Mouse (Mus musculus) naive thymus-derived CD4-positive, alpha-beta T cell, adult 2 months (primary cell): ENCODE results near the gene Mdk.

ENCODE experiments used
- DNase-seq: peaks from one replicate; pipeline ENCODE4 v3.0.0-alpha.2; 2011; ENCODE audit warnings: low read depth

Gene Mdk

DNA sequence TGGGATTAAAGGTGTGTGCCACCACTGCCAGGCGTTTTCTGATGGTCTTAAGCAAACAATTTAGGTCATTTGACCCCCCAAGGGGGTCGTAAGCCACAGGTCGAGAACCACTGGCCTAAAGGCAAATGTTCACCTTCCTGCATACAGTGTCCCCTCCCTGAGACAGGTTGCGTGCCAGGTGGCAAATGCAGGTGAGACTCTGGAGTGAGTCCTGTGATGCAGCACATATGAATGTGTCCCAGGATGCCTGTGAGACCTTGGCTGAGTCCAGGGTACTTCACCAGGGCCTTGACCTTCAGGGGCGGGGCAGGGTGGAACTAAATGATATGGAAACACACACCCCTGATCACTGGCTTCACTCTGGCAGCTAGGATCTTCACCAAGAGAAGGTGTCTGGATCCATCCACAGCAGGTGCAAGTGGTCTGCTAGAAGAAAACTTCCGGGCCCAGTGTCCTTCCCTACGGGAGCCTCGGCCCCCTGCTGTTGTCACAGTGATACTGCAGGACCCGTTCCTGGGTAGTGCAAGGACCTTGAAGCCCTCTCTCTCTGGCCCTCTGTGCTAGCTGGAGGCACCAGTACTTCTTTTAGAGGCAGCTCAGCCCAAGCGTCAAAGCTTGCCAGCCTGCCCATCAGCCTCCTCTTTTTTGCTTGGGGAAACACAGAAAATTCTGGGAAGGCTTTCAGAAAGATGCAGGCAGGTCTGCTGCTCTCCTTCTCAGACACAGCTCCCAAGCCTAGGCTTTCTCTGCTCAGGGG, 26.8 kb upstream of the Mdk start:
- DNase-seq = peak; percentile 70

DNA sequence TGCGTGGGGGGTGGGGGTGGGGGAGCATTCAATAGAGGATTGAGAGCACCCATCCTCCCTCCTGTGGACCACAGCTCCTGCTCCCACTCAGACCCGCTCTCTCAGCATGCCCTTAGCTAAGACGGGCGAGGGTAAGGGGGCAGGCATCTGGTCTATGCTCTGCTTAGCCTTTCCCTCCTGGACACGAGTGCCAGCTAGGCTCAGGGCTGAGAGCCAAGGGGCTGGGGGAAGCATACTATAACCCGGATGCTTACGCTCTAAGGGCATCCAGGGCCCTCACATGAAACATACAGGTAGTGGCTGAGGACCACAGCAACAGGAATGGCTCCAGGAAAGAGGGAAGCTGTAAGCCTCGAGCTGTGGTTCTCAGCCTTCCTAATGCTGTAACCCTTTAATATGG, 26.0 kb upstream of the Mdk start:
- DNase-seq = no peak

- DNase-seq = peak; percentile 83
These were observed 25.0 kb upstream of the Mdk start for GRCm38 (mm10) chr2:91957096-91957495.

GRCm38 (mm10) chr2:91955875-91956274, 23.8 kb upstream of the Mdk start:
- DNase-seq = no peak

DNA sequence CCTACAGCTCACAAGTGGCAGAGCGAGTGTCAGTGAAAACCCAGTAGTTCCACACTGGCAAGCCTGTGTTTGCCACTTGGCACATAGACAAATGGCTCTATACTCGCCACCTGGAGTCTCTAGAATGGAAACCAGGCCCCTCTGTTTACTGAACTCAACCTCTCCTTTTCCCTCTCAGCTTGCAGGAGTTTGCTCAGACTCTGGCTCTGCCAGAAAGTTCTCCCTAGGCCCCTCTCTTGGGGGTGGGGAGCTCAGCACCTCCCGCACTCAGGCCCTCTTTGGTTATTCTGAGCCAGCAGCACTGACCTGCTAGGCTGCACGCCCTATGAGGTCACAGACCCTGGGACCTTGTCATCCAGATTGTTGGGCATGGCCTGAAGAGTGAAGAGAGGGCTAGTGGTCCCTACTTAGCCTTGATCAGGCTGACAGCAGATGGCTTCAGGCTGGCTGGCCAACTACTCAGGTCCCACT, 23.1 kb upstream of the Mdk start:
- DNase-seq = no peak

- no peak for DNase-seq
These were observed 21.7 kb upstream of the Mdk start for GRCm38 (mm10) chr2:91953825-91954224.

GRCm38 (mm10) chr2:91950275-91951085, 18.4 kb upstream of the Mdk start:
- DNase-seq = peak; percentile 73

- no peak for DNase-seq
These were observed 17.5 kb upstream of the Mdk start for GRCm38 (mm10) chr2:91949411-91950274.

GRCm38 (mm10) chr2:91948792-91949241, 16.7 kb upstream of the Mdk start:
- DNase-seq = peak; percentile 43

- no peak for DNase-seq
These were observed 16.0 kb upstream of the Mdk start for GRCm38 (mm10) chr2:91948151-91948509.

GRCm38 (mm10) chr2:91947397-91948150, 15.5 kb upstream of the Mdk start:
- DNase-seq = no peak

DNA sequence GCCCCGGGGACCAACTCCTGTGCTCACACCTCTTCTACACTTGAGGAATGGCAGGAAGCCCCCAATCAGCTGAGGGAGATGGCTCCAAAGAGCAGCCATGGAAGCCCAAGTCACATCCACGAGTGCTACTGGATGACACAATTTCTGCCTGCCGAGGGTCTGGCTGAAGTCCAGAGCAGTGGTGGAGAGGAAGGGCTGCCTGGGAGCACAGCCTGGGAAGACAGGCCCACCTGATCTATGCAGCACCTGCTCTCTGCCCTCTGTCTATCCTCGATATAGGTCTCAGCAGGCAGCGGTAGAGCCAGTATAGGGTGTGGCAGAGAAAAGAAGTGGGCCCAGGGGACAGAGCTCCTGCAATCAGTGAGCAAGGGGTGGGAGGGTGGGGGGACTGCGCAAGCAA, 14.7 kb upstream of the Mdk start:
- DNase-seq = no peak

DNA sequence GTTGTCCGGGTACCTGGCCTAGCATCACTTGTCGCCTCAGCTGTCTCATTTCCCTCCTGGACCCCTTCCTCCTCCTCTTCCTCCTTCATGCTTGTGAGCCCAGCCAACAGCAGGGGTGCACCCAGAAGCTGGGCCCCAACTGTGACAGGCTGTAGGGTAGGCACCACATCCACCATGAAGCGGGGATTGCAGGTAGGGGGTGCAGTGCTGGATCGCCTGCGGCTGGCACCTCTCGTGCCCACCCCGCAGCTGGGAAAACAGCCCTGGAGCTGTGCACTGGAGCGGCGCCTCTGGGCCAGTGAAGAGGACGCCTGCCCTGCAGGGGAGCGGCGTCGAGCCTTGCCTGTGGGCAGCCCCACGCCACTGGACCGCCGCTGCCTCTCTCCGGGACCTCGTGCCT, 13.4 kb upstream of the Mdk start, which contains the start of gene Gm9821:
Gm9821 (plus strand) TSS at position 221 of the 400 bp plus-strand sequence.
- no peak for DNase-seq

DNA sequence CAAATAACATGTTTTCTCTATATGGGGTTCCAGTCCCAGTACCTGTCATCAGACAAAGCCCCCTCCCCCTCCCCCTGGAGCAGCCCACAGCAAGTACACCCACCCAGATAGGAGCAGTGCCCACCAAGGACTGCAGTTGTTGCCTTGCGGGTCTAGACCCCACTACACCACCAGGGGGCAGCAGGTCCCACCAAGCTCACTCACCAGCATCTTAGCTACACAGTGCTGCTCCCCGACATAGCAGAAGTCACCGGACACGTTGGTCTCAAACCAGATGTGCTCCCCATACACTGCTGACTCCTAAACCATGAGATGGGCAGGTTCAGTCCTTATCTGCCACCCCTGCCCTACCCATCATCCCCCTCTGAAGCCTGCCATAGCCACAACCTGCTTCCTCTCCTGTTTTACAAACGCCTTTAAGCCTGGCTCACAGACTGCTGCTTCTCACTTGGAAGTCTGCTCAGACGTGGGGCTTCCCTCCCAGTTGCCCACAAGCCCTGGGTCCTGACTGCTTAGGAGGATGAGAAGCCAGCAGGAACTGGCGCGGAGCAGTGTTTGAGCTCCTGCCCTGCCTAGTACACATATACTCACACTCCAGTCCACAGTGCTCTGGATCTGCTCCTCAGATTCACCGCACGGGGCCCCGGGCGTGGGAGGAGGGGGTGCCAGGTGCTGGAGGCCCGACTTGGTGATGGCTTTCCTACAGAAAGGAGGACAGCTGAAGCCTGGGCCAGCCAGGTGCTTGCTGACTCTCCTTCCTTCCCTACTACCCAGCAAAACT, 12.3 kb upstream of the Mdk start:
- peak; percentile 91 for DNase-seq

- DNase-seq = no peak
These were observed 10.3 kb upstream of the Mdk start for GRCm38 (mm10) chr2:91942356-91942755.

DNA sequence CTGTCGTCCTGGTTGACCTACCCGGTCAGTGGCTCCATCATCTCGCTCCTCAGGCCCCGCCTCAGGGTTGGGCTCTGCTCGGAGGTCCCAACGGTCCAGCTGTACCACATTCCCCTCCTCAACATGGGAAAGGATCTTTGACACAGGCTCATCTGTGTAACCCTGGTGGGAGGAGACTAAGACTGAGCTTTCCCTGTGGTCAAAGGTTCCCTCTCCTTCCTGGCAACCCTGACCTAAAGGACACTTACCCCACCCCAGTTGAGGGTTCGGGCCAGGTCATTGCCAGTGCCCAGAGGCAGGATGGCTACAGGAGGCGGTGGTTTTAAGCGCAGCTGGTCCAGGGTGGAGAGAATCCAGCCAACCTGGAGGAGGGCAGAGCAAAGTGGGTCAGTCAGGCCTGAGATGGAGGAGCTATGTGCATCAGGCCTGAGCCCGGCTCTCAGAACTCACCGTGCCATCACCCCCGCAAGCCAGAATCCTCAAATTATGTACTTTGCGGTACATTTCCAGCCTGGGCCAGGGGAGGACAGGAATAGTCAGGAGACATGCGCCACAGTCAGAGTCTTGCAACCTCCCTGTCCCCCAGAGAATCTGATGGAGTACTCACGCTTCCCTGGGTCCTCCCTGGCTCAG, 7.3 kb upstream of the Mdk start:
- DNase-seq = no peak

DNA sequence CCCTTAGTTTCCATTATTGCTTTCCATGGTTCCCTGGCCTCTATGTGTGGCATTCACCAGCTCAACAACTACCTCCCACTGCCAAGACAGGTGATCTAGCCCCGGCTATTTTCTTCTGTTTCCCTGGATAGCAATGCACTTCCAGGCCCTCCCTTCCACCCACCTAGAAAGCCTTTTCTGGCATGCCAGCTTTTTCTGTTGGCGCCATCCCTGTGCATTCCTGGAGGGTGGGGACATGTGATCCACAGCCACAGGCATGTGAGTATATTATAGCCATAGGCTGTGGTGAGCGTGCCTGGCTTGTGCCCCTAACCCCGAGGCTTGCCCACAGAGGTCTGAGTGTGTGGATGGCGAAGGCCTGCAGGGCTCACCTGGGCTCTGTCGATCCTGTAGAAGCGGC, 4.1 kb upstream of the Mdk start:
- no peak for DNase-seq

DNA sequence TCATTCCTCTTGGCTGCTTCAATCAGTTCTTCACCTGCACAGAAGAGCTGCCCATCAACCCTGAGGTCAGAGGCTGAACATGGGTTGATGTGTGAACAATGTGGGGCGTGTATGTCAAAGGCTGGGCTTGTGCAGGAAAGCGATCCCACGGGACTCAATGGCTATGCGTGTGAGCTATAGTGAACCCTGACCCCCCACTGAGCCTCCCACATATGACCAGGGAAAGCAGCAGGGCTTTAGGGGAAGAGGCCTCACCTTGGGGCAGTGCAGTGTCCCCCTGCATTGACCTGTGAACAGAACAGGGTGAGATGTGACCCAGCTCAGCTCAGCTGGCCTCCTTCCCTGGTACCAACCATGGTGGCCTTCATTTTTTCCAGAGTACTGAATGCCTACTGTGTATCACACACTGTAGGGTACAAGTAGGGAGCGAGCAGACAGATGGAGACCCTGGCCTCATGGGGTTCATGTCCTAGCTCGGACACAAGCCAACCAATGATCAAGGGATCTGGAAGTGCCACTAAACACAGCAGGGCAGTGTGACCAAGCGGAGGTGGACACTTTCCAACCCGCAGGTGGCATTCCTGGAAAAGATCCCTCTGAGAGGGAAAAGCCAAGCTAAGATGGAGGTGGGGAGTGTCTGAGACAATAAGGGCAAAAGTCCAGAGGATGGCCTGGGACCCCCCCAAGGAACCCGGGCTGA, 2.9 kb upstream of the Mdk start:
- peak; percentile 7 for DNase-seq

DNA sequence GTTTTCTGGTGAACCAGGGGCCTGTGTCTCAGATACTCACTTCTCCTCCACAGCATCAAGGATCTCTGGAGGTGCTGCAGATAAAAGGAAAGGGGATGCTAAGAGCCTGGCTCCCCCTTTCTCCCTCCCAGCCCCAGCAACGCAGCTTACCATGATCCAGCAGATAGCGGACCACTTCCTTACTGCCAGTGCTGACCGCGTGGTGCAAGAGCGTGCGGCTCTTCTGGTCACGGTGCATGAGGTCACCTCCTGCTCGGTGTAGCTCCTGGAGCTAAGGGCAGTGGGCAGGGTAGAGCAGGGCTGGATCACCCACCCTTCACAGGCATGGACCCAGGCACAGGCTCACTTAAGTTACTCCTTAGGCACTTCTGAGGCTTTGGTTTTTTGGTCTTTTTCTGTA, 1.9 kb upstream of the Mdk start:
- peak; percentile 11 for DNase-seq

DNA sequence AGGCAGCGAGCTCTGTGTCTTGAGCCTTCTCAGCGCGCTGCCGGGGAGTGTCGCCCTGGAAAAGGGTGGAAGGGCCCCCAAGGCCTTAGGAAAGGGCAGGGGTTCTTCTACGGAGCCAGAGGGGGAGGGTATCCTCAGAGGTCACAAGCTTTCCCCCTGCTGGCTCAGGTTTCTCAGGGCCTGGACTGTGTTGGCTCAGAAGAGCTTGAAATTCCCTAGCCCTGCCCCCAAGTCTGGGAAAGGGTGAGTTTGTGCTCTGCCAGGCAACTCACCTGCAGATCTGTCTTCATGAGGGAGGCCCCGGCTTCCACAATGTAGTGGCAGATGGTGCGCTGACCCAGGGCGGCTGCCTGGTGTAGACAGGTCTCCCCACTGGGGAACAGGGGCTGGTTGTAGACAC, 1.4 kb upstream of the Mdk start:
- peak; percentile 26 for DNase-seq
